Mouse (Mus musculus) spleen, adult 2 months (tissue): ENCODE results near the gene Awat2. TPM values are rescaled to one million over a fixed set of nuclear protein-coding genes. Genes with fewer than 3 reads are reported as not detected.

Source experiments
- DNase-seq, 2 experiments: peaks; one replicate each; pipeline versions ENCODE4 v3.0.0 to v3.0.0-alpha.2; 2012 to 2021; ENCODE audit warnings: low spot score in 2 of 2, low read depth in 1 of 2
- H3K27ac ChIP-seq: fragments of 200-500 bp; 2 replicates; pipeline ENCODE4 v1.5.1; 2012; ENCODE audit warnings: low read length, inconsistent platforms; ENCODE audit not compliant: insufficient read depth
- H3K27me3 ChIP-seq: fragments of 200-500 bp; 2 replicates; pipeline ENCODE4 v1.6.1; 2012; ENCODE audit warnings: mild to moderate bottlenecking, moderate library complexity, low read length, inconsistent platforms; ENCODE audit not compliant: control insufficient read depth, insufficient read depth
- H3K36me3 ChIP-seq: fragments of 200-500 bp; 2 replicates; pipeline ENCODE4 v1.6.1; 2012; ENCODE audit warnings: mild to moderate bottlenecking, low read length, inconsistent platforms; ENCODE audit not compliant: control insufficient read depth, insufficient read depth
- H3K4me1 ChIP-seq: fragments of 200-500 bp; 2 replicates; pipeline ENCODE4 v1.6.1; 2011; ENCODE audit warnings: inconsistent platforms; ENCODE audit not compliant: control insufficient read depth, insufficient read depth, insufficient read length
- H3K4me3 ChIP-seq: fragments of 200-500 bp; 2 replicates; pipeline ENCODE4 v1.5.1; 2011; ENCODE audit warnings: mild to moderate bottlenecking, inconsistent platforms; ENCODE audit not compliant: insufficient read depth, insufficient read length; ENCODE audit errors: extremely low read depth
- CTCF ChIP-seq: fragments of 200-500 bp; IDR thresholded peaks from 2 replicates; pipeline ENCODE4 v1.5.1; 2011; ENCODE audit warnings: mild to moderate bottlenecking, inconsistent platforms; ENCODE audit not compliant: insufficient read depth, insufficient read length, insufficient replicate concordance; ENCODE audit errors: extremely low read depth
- POLR2A ChIP-seq: fragments of 200-500 bp; IDR thresholded peaks from 2 replicates; pipeline ENCODE4 v1.6.1; 2011; ENCODE audit warnings: low read depth, low read length, inconsistent platforms
- WGBS: fragments of 180-500 bp; shearing (Covaris S2); methylation state at CpG from one replicate; pipeline ENCODE4 v1.1.7; 2018; 5-methylcytosine and 5-hydroxymethylcytosine counted together
- polyA plus RNA-seq: library from polyadenylated mRNA; depleted of rRNA; stranded (reverse); fragments of >200 nt; gene quantifications from 2 replicates; pipeline ENCODE4 v1.2.3, GENCODE M21; 2012; rRNA removed

The Awat2 gene
- polyA plus RNA-seq, 1 experiment, result 0.26 TPM

- Histone ChIP-seq H3K27ac (no peak overlapping the region), H3K36me3 (no peaks in the 10 kb centered on the region), H3K27me3 (no peaks in the 10 kb centered on the region; the same call in 1 of the 2 replicates), H3K4me1 (no peaks in the 10 kb centered on the region), H3K4me3 (no peak overlapping the region)
- no peak for DNase-seq
- 32% methylated on average over 6 of the region's 6 CpGs for WGBS
- TF ChIP-seq CTCF, result peak; percentile 0; the same call in 1 of the 2 replicates
- TF ChIP-seq POLR2A, result no peak
Measured at GRCm38 (mm10) chrX:100392304-100392703, 50.2 kb downstream of the Awat2 start.

- H3K27me3 ChIP-seq, result no peaks in the 10 kb centered on the region; the same call in 1 of the 2 replicates
- H3K4me1 ChIP-seq, result no peaks in the 10 kb centered on the region
- DNase-seq, result no peak
- no peaks in the 10 kb centered on the region for H3K36me3 ChIP-seq
- no peak overlapping the region for H3K4me3 ChIP-seq
- no peak for TF ChIP-seq POLR2A
- TF ChIP-seq CTCF, result no peak
- 80% methylated on average over 1 of the region's 1 CpGs for WGBS
- no peak overlapping the region for H3K27ac ChIP-seq
Measured at GRCm38 (mm10) chrX:100389887-100390286, 52.6 kb downstream of the Awat2 start.

- TF ChIP-seq POLR2A (no peak), CTCF (no peak)
- no peaks in the 10 kb centered on the region for H3K36me3 ChIP-seq
- no peak overlapping the region for H3K4me3 ChIP-seq
- no peaks in the 10 kb centered on the region for H3K27me3 ChIP-seq
- 86% methylated on average over 2 of the region's 2 CpGs for WGBS
- no peak overlapping the region for H3K27ac ChIP-seq
- H3K4me1 ChIP-seq, result no peaks in the 10 kb centered on the region
- no peak for DNase-seq
Measured at GRCm38 (mm10) chrX:100356974-100357373, 85.5 kb downstream of the Awat2 start.

Other genes starting within 250 kb of the Awat2 start
- not detected in 2 replicates for gene Otud6a, start 13.7 kb downstream of the Awat2 start, polyA plus RNA-seq
- gene Igbp1, start 51.6 kb upstream of the Awat2 start, polyA plus RNA-seq, result 9.7 and 11.5 TPM in 2 replicates
- not detected in 2 replicates for gene Dgat2l6, start 82.1 kb upstream of the Awat2 start, polyA plus RNA-seq
- gene Awat1, start 129.5 kb upstream of the Awat2 start, polyA plus RNA-seq, result not detected in 2 replicates
- not detected in 2 replicates for gene P2ry4, start 152.2 kb upstream of the Awat2 start, polyA plus RNA-seq
- gene Arr3, start 162.8 kb upstream of the Awat2 start, polyA plus RNA-seq, result not detected in 2 replicates
- gene Kif4, start 183.0 kb upstream of the Awat2 start, polyA plus RNA-seq, result 0.92 and 1.2 TPM in 2 replicates
- gene Pdzd11, start 183.9 kb upstream of the Awat2 start, polyA plus RNA-seq, result 6.9 and 7.7 TPM in 2 replicates